Mouse (Mus musculus): ENCODE results near the gene Lamtor2.
"Not testable (repeated sequence)": the region's sequence is repeated elsewhere in the genome, so short reads cannot be mapped to it uniquely, and the experiment has no call there.

DNA sequence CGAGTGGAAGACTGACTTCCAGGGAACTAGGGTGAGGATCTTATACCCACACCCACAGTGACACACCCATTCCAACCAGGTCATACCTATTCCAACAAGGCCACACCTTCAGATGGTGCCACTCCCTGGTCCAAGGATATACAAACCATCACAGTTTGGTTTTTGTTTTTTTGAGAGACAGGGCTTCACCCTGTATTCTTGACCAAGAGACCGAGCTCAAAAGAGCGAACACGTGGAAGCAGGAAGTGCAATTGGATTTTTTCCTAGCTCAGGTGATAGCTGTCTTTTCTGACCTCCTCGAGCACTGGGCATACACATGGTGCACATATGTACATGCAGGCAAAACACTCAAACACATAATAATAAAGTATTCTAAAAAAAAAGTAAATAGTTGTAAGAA, 25.0 kb upstream of the Lamtor2 start:
- not testable (repeated sequence) for TF ChIP-seq CTCF (IDR thresholded peaks at IDR 0.05; ENCODE audit: control insufficient read depth, insufficient read depth, insufficient read length); USF1 (IDR thresholded peaks at IDR 0.05; ENCODE audit: low read depth); MYOD1 (IDR thresholded peaks at IDR 0.05; ENCODE audit: control insufficient read depth, insufficient read length, low read depth); MAX (IDR thresholded peaks at IDR 0.05)

Data from C2C12 (cell line).